Mouse (Mus musculus): ENCODE measurements around the gene Gucy2g. TPM values are rescaled to one million over a fixed set of nuclear protein-coding genes. Genes with fewer than 3 reads are reported as not detected.

Gucy2g gene
- total RNA-seq, 2 experiments from 2014 or later, result not detected

GRCm38 (mm10) chr19:55250451-55250850 is 9.4 kb upstream of the Gucy2g start:
- ATAC-seq (replicated peaks; ENCODE audit: poor library complexity), result 0 out of 2 replicates have a peak, but pooled peaks have one; percentile 21

- peak; percentile 24 for ATAC-seq (replicated peaks; ENCODE audit: poor library complexity)
These were observed 7.0 kb upstream of the Gucy2g start for GRCm38 (mm10) chr19:55247991-55248520.

- ATAC-seq (replicated peaks; ENCODE audit: poor library complexity), result no peak
These were observed 6.5 kb upstream of the Gucy2g start for GRCm38 (mm10) chr19:55247563-55247962.

- peak; percentile 85 for ATAC-seq (replicated peaks; ENCODE audit: poor library complexity)
These were observed 3.8 kb upstream of the Gucy2g start for GRCm38 (mm10) chr19:55244791-55245231.

GRCm38 (mm10) chr19:55239766-55240426 is 1.1 kb downstream of the Gucy2g start:
- no peak for ATAC-seq (replicated peaks; ENCODE audit: poor library complexity)

- ATAC-seq (replicated peaks; ENCODE audit: poor library complexity), result no peak
These were observed 4.5 kb downstream of the Gucy2g start for GRCm38 (mm10) chr19:55236564-55236963.

- ATAC-seq (replicated peaks; ENCODE audit: poor library complexity), result no peak
These were observed 5.0 kb downstream of the Gucy2g start for GRCm38 (mm10) chr19:55236026-55236425.

- ATAC-seq (replicated peaks; ENCODE audit: poor library complexity), result peak; percentile 70
These were observed 8.9 kb downstream of the Gucy2g start for GRCm38 (mm10) chr19:55232136-55232535.

- ATAC-seq (replicated peaks; ENCODE audit: poor library complexity), result no peak
These were observed 10.0 kb downstream of the Gucy2g start for GRCm38 (mm10) chr19:55231081-55231480.

GRCm38 (mm10) chr19:55227135-55227534 is 13.9 kb downstream of the Gucy2g start:
- peak; percentile 73 for ATAC-seq (replicated peaks; ENCODE audit: poor library complexity)

GRCm38 (mm10) chr19:55226621-55227020 is 14.4 kb downstream of the Gucy2g start:
- no peak for ATAC-seq (replicated peaks; ENCODE audit: poor library complexity)

GRCm38 (mm10) chr19:55222268-55222667 is 18.8 kb downstream of the Gucy2g start:
- no peak for ATAC-seq (replicated peaks; ENCODE audit: poor library complexity)

GRCm38 (mm10) chr19:55221208-55221607 is 19.8 kb downstream of the Gucy2g start:
- ATAC-seq (replicated peaks; ENCODE audit: poor library complexity), result no peak

GRCm38 (mm10) chr19:55219359-55219758 is 21.7 kb downstream of the Gucy2g start:
- ATAC-seq (replicated peaks; ENCODE audit: poor library complexity), result no peak

- peak; percentile 85 for ATAC-seq (replicated peaks; ENCODE audit: poor library complexity)
These were observed 22.3 kb downstream of the Gucy2g start for GRCm38 (mm10) chr19:55218741-55219221.

- ATAC-seq (replicated peaks; ENCODE audit: poor library complexity), result peak; percentile 80
These were observed 22.8 kb downstream of the Gucy2g start for GRCm38 (mm10) chr19:55218192-55218739.

GRCm38 (mm10) chr19:55217365-55217764 is 23.7 kb downstream of the Gucy2g start:
- ATAC-seq (replicated peaks; ENCODE audit: poor library complexity), result no peak

GRCm38 (mm10) chr19:55216876-55217275 is 24.2 kb downstream of the Gucy2g start:
- no peak for ATAC-seq (replicated peaks; ENCODE audit: poor library complexity)

- no peak for ATAC-seq (replicated peaks; ENCODE audit: poor library complexity)
These were observed 27.3 kb downstream of the Gucy2g start for GRCm38 (mm10) chr19:55213617-55214340.

- ATAC-seq (replicated peaks; ENCODE audit: poor library complexity), result no peak
These were observed 29.3 kb downstream of the Gucy2g start for GRCm38 (mm10) chr19:55211698-55212097.

GRCm38 (mm10) chr19:55209084-55209483 is 32.0 kb downstream of the Gucy2g start:
- ATAC-seq (replicated peaks; ENCODE audit: poor library complexity), result no peak

- ATAC-seq (replicated peaks; ENCODE audit: poor library complexity), result no peak
These were observed 32.4 kb downstream of the Gucy2g start for GRCm38 (mm10) chr19:55208654-55209053.
